Mouse (Mus musculus): ENCODE results near the gene Uxs1.

DNA sequence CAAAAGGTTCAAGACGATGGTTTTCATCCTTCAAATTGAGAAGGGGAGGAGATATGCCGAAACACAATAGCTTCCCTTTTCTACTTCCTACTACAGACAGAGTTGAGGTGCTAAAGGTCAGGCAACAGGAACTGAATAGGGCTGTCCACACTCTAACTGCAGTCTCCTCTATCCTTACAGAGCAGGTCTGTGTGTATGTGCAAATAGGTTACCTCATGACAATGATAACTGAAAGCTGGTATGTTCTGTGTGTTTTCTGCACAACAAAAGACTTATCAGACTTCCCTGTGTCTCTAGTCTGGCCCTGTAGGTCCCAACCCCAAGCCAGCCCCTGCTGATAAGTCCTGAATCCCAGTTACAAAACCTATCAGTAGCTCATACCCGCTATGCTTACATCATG is 16.5 kb downstream of the Uxs1 start:
- TF ChIP-seq CTCF (IDR thresholded peaks at IDR 0.05; ENCODE audit: borderline replicate concordance, insufficient read depth, low read length) = no peak
- TF ChIP-seq POLR2A (IDR thresholded peaks at IDR 0.05; ENCODE audit: low read depth, low read length) = no peak
